Mouse (Mus musculus) liver, adult 2 months (tissue): ENCODE measurements around the gene Ppara. TPM values are rescaled to one million over a fixed set of nuclear protein-coding genes. Genes with fewer than 3 reads are reported as not detected.

Experiments
- DNase-seq: peaks from one replicate; pipeline ENCODE4 v3.0.0-alpha.2; 2011; ENCODE audit warnings: low read depth, low spot score; ENCODE audit errors: extremely low read depth
- H3K27ac ChIP-seq: fragments of 200-500 bp; replicated peaks from 2 replicates; pipeline ENCODE4 v1.5.1; 2012; ENCODE audit warnings: low read depth, mild to moderate bottlenecking, control low read depth, inconsistent platforms, low read length; ENCODE audit not compliant: insufficient read depth
- H3K27me3 ChIP-seq: fragments of 200-500 bp; 2 replicates; pipeline ENCODE4 v1.6.1; 2012; ENCODE audit warnings: mild to moderate bottlenecking, moderate library complexity, low read length, inconsistent platforms; ENCODE audit not compliant: control insufficient read depth, insufficient read depth
- H3K36me3 ChIP-seq: fragments of 200-500 bp; 2 replicates; pipeline ENCODE4 v1.6.1; 2012; ENCODE audit warnings: low read length, inconsistent platforms; ENCODE audit not compliant: control insufficient read depth, insufficient read depth
- H3K4me1 ChIP-seq: fragments of 200-500 bp; 2 replicates; pipeline ENCODE4 v1.6.1; 2011; ENCODE audit warnings: low read length; ENCODE audit not compliant: control insufficient read depth, insufficient read depth
- H3K4me3 ChIP-seq: fragments of 200-500 bp; 2 replicates; pipeline ENCODE4 v1.5.1; 2011; ENCODE audit warnings: low read depth, mild to moderate bottlenecking, control low read depth, low read length, moderate library complexity; ENCODE audit not compliant: insufficient read depth
- H3K79me2 ChIP-seq: fragments of 200-500 bp; 2 replicates; pipeline ENCODE4 v1.6.1; 2012; ENCODE audit warnings: inconsistent platforms, mild to moderate bottlenecking, low read length, moderate library complexity; ENCODE audit not compliant: control insufficient read depth, insufficient read depth
- H3K9ac ChIP-seq: fragments of 200-500 bp; 2 replicates; pipeline ENCODE4 v1.6.1; 2012; ENCODE audit warnings: low read depth, mild to moderate bottlenecking, control low read depth, inconsistent platforms, low read length
- CTCF ChIP-seq: fragments of 200-500 bp; IDR thresholded peaks from 2 replicates; pipeline ENCODE4 v1.5.1; 2011; ENCODE audit warnings: low read depth, low read length, control low read depth
- POLR2A ChIP-seq: fragments of 200-500 bp; IDR thresholded peaks from 2 replicates; pipeline ENCODE4 v1.6.1; 2011; ENCODE audit warnings: low read length, control low read depth; ENCODE audit not compliant: insufficient read depth; ENCODE audit errors: extremely low read depth
- WGBS: fragments of 180-500 bp; shearing (Covaris S2); methylation state at CpG from one replicate; pipeline ENCODE4 v1.1.7; 2018; 5-methylcytosine and 5-hydroxymethylcytosine counted together
- polyA plus RNA-seq: library from polyadenylated mRNA; depleted of rRNA; stranded (reverse); fragments of >200 nt; gene quantifications from 2 replicates; pipeline ENCODE4 v1.2.3, GENCODE M21; 2012
- total RNA-seq: library from RNA; depleted of rRNA; stranded (reverse); fragments of >200 nt; gene quantifications from 2 replicates; pipeline ENCODE4 v1.2.3, GENCODE M21; 2014

Gene Ppara
- total and polyA plus RNA-seq, 2 experiments: 36.2 to 184 TPM

DNA sequence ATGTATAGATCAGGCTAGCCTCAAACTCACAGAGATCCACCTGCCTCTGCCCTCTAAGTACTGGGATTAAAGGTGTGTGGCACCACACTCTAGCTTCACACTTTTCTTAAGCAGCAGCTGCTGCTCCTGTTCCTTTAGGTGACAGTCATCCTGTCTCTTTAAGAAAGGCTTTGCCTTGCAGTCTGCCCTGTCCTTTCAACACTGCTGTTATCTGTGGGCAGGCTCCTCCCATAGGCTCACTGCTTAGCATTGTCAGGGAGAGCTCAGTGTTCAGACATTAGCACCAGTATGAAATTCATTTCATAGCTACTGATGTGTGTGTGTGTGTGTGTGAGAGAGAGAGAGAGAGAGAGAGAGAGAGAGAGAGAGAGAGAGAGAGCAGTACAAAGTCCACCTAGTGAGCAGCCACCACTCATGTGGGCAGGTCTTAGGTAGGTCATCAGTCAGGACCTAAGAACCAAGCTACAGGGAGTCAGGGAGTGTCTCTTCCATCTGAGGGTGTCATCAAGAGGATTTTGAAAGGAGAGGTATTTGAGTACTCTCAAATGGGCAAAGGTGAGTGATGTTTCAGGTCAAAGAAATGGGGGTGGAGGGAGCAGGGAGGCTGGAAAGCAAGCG, 19.4 kb downstream of the Ppara start:
- no peak for TF ChIP-seq CTCF
- TF ChIP-seq POLR2A: no peak
- no peaks in the 10 kb centered on the region for H3K27me3 ChIP-seq
- peak overlapping the region; percentile 70 for H3K27ac ChIP-seq
- peaks cover 40% of the 10 kb centered on the region for H3K4me1 ChIP-seq
- H3K9ac ChIP-seq: peak overlapping the region; percentile 59
- H3K4me3 ChIP-seq: no peak overlapping the region
- DNase-seq: peak; percentile 82
- peaks cover 53% of the 10 kb centered on the region for H3K79me2 ChIP-seq
- H3K36me3 ChIP-seq: peaks cover 32% of the 10 kb centered on the region
- 33% methylated on average over 1 of the region's 1 CpGs for WGBS

DNA sequence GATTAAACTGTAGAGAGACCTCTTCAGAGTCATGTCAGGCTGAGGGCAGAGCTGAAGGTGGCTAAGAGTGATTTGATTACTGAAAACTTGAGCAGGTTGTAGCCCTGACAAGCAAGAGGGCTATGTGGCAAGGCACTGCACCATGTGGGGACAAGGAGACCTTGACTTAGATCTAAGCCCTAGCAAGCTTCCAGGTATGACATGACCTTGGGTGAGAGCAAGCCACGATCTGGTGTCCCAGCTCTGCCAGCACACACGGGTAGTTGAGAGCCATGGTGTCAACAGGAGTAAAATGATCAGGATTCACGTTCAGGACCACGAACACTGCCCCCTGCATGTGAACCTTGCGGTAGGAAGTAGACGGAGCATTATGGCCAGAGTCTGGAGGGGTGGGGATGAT, 20.4 kb downstream of the Ppara start:
- peak overlapping the region; percentile 11; the same call in 1 of the 2 replicates for H3K9ac ChIP-seq
- TF ChIP-seq POLR2A (no peak), CTCF (peak; percentile 35)
- H3K79me2 ChIP-seq: peaks cover 52% of the 10 kb centered on the region
- peak; percentile 66 for DNase-seq
- no peaks in the 10 kb centered on the region for H3K27me3 ChIP-seq
- H3K27ac ChIP-seq: peak overlapping the region; percentile 70
- peaks cover 32% of the 10 kb centered on the region for H3K36me3 ChIP-seq
- H3K4me3 ChIP-seq: no peak overlapping the region
- peaks cover 40% of the 10 kb centered on the region for H3K4me1 ChIP-seq
- 19% methylated on average over 6 of the region's 6 CpGs for WGBS

DNA sequence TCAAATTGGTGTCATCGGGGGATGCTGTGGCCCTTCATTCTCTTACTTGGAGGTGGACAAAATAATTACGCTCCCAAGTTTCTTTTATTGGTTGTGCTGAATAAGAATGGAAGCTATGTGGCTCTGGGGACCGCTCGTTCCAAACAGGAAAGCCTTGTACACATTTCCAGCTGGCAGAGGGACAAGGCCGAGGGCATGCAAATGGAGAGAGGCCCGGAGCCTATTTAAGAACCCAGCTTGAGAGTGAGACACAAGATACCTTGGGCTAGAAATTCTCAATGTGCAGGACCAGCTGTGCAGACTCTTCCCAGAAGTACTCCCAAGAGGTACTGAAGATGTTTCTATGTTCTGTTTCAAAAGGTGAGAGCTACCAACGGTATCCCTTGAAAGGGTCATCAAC, 21.8 kb downstream of the Ppara start:
- peaks cover 41% of the 10 kb centered on the region for H3K4me1 ChIP-seq
- WGBS: 54% methylated on average over 7 of the region's 7 CpGs
- peaks cover 50% of the 10 kb centered on the region for H3K79me2 ChIP-seq
- H3K4me3 ChIP-seq: no peak overlapping the region
- no peak overlapping the region for H3K27ac ChIP-seq
- H3K27me3 ChIP-seq: no peaks in the 10 kb centered on the region
- no peak for DNase-seq
- H3K36me3 ChIP-seq: peaks cover 30% of the 10 kb centered on the region
- H3K9ac ChIP-seq: no peak overlapping the region
- TF ChIP-seq CTCF: no peak
- no peak for TF ChIP-seq POLR2A

DNA sequence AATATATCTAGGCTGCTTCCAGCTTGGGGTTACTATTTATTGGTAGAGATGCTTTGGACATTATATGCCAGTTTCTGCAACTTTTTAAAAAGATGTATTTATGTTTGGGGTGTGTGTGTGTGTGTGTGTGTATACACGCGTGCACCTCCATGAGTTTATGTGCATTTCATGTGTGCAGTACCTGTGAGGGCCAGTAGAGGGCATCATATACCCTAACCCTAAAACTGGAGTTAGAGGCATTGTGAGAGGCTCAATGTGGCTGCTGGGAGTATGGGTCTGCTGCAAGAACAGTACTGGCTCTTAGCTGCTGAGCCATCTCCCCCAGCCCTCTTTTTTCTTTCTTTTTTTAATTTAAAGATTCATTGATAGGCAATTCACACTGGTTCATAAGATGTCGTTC, 23.0 kb downstream of the Ppara start:
- Histone ChIP-seq H3K9ac (no peak overlapping the region), H3K27ac (no peak overlapping the region), H3K79me2 (peaks cover 44% of the 10 kb centered on the region), H3K36me3 (peaks cover 35% of the 10 kb centered on the region), H3K4me1 (peaks cover 40% of the 10 kb centered on the region), H3K4me3 (no peak overlapping the region), H3K27me3 (no peaks in the 10 kb centered on the region)
- TF ChIP-seq CTCF (peak; percentile 33; the same call in 1 of the 2 replicates), POLR2A (no peak)
- WGBS: 97% methylated on average over 3 of the region's 3 CpGs
- DNase-seq: no peak

DNA sequence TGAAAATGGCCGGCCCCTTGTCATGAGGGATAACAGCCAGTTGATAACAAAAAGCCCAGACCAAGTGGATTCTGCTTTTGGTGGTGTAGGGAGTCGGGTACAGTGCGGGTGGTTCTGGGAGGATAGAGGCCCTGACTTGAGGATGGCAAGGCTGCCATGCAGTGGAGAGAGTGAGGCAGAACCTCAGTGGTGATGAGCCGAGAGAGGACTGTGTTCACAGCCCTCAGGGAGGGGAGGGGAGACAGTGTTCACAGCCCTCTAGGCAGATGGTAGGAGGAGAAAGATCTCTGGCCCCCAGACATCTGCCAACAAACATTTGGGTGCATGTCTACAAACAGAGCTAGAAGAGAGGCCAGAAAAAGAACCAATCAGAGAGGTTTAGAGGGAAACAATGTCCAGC, 28.0 kb downstream of the Ppara start:
- 33% methylated on average over 4 of the region's 4 CpGs for WGBS
- peaks cover 25% of the 10 kb centered on the region for H3K79me2 ChIP-seq
- H3K27me3 ChIP-seq: no peaks in the 10 kb centered on the region
- no peak overlapping the region for H3K4me3 ChIP-seq
- TF ChIP-seq CTCF: peak; percentile 27; the same call in 1 of the 2 replicates
- no peak for TF ChIP-seq POLR2A
- H3K27ac ChIP-seq: peak overlapping the region; percentile 41
- peaks cover 29% of the 10 kb centered on the region for H3K36me3 ChIP-seq
- no peak overlapping the region for H3K9ac ChIP-seq
- H3K4me1 ChIP-seq: peaks cover 36% of the 10 kb centered on the region
- peak; percentile 89 for DNase-seq

DNA sequence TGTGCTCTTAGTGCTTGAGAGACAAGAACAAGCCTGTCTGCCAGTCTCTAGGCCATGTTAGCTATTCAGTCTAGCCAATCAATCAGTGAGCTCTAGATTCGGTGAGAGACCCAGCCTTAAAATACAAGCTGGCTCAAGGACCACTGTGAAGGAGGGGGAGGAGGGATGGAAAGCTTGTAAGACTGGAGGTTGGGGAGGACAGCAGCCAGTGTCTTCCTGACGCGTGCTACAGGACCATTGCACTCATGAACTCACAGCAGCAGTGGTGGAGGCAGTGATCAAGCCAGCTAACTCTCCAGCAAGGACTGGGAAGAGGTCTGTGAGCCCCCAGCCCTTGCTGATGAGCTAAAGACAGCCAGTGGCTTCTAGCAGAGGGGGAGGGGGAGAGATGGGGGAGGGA, 30.2 kb downstream of the Ppara start:
- Histone ChIP-seq H3K36me3 (peaks cover 25% of the 10 kb centered on the region; the same call in 1 of the 2 replicates), H3K27ac (0 out of 2 replicates have a peak overlapping the region, but pooled peaks have one; percentile 22), H3K4me3 (no peak overlapping the region), H3K79me2 (peaks cover 21% of the 10 kb centered on the region), H3K4me1 (peaks cover 47% of the 10 kb centered on the region), H3K9ac (no peak overlapping the region), H3K27me3 (no peaks in the 10 kb centered on the region)
- WGBS: 44% methylated on average over 3 of the region's 3 CpGs
- TF ChIP-seq POLR2A (no peak), CTCF (no peak)
- no peak for DNase-seq
